Mouse (Mus musculus): Measurements from ENCODE around the gene Fam43a. TPM values are rescaled to one million over a fixed set of nuclear protein-coding genes. Genes with fewer than 3 reads are reported as not detected.
A peak's percentile ranks its signal among the peaks of the same experiment; 100 is the strongest.

Gene Fam43a
- polyA plus RNA-seq, 1 experiment from 2014 or later, result 15.9 TPM

GRCm38 (mm10) chr16:30575815-30576214, 23.7 kb upstream of the Fam43a start:
- WGBS, result 89% methylated on average over 7 of the region's 7 CpGs
- Histone ChIP-seq H3K36me3 (peaks cover 95% of the 10 kb centered on the region), H3K27me3 (no peaks in the 10 kb centered on the region)

GRCm38 (mm10) chr16:30576392-30576791, 23.1 kb upstream of the Fam43a start:
- ATAC-seq (ENCODE audit: low FRiP score), result no peak
- Histone ChIP-seq H3K4me1 (replicated peaks) (no peaks in the 10 kb centered on the region), H3K9me3 (no peaks in the 10 kb centered on the region), H3K27me3 (no peaks in the 10 kb centered on the region), H3K27ac (no peak overlapping the region), H3K4me3 (no peak overlapping the region), H3K9ac (no peak overlapping the region), H3K36me3 (peaks cover 95% of the 10 kb centered on the region), H3K4me2 (no peak overlapping the region)
- 97% methylated on average over 1 of the region's 1 CpGs for WGBS

More at GRCm38 (mm10) chr16:30575815-30576214, 23.7 kb upstream of the Fam43a start:
- ATAC-seq (ENCODE audit: low FRiP score), result no peak
- Histone ChIP-seq H3K4me2 (no peak overlapping the region), H3K9me3 (no peaks in the 10 kb centered on the region), H3K4me1 (replicated peaks) (no peaks in the 10 kb centered on the region), H3K9ac (no peak overlapping the region), H3K27ac (no peak overlapping the region), H3K4me3 (no peak overlapping the region)

GRCm38 (mm10) chr16:30580765-30581164, 18.8 kb upstream of the Fam43a start:
- no peaks in the 10 kb centered on the region for H3K27me3 ChIP-seq
- no peak overlapping the region for H3K4me2 ChIP-seq
- H3K4me3 ChIP-seq, result no peak overlapping the region
- no peak overlapping the region for H3K9ac ChIP-seq
- no peak overlapping the region for H3K27ac ChIP-seq
- 0 out of 2 replicates have a peak, but pooled peaks cover 3% of the 10 kb centered on the region for H3K4me1 ChIP-seq (replicated peaks)
- H3K36me3 ChIP-seq, result peaks cover 97% of the 10 kb centered on the region
- ATAC-seq (ENCODE audit: low FRiP score), result no peak
- no peaks in the 10 kb centered on the region for H3K9me3 ChIP-seq
- WGBS, result 94% methylated on average over 5 of the region's 5 CpGs

GRCm38 (mm10) chr16:30586935-30587493, 12.5 kb upstream of the Fam43a start:
- Histone ChIP-seq H3K36me3 (peaks cover 35% of the 10 kb centered on the region), H3K4me3 (peak overlapping the region; percentile 86), H3K27ac (peak overlapping the region; percentile 60; the same call in 1 of the 2 replicates), H3K9me3 (no peaks in the 10 kb centered on the region), H3K9ac (peak overlapping the region; percentile 78), H3K27me3 (peaks cover 5% of the 10 kb centered on the region; the same call in 1 of the 2 replicates), H3K4me1 (replicated peaks) (peaks cover 14% of the 10 kb centered on the region), H3K4me2 (peak overlapping the region; percentile 90)
- WGBS, result 3% methylated on average over 19 of the region's 19 CpGs
- peak; percentile 64; the same call in 1 of the 2 replicates for ATAC-seq (ENCODE audit: low FRiP score)

- H3K9ac ChIP-seq, result peak within 1 kb of the TSS; percentile 78
- no peaks in the 10 kb centered on the region for H3K9me3 ChIP-seq
- peak within 1 kb of the TSS; percentile 86 for H3K4me3 ChIP-seq
- peak within 1 kb of the TSS; percentile 60; the same call in 1 of the 2 replicates for H3K27ac ChIP-seq
- peaks cover 14% of the 10 kb centered on the region for H3K4me1 ChIP-seq (replicated peaks)
- ATAC-seq (ENCODE audit: low FRiP score), result peak; percentile 97
- peaks cover 28% of the 10 kb centered on the region for H3K36me3 ChIP-seq
- 4% methylated on average over 35 of the region's 35 CpGs for WGBS
- H3K4me2 ChIP-seq, result peak within 1 kb of the TSS; percentile 90
- peaks cover 5% of the 10 kb centered on the region; the same call in 1 of the 2 replicates for H3K27me3 ChIP-seq
These were observed 11.8 kb upstream of the Fam43a start, which contains the start of gene Lsg1 for GRCm38 (mm10) chr16:30587494-30588327. Lsg1 (minus strand) TSS chr16:30587592.

GRCm38 (mm10) chr16:30590264-30591209, 9.0 kb upstream of the Fam43a start:
- H3K4me1 ChIP-seq (replicated peaks), result peaks cover 13% of the 10 kb centered on the region
- 51% methylated on average over 7 of the region's 7 CpGs for WGBS
- H3K27me3 ChIP-seq, result peaks cover 15% of the 10 kb centered on the region
- no peak overlapping the region for H3K4me3 ChIP-seq
- no peaks in the 10 kb centered on the region for H3K9me3 ChIP-seq
- H3K4me2 ChIP-seq, result no peak overlapping the region
- peaks cover 2% of the 10 kb centered on the region for H3K36me3 ChIP-seq
- 0 out of 2 replicates have a peak overlapping the region, but pooled peaks have one; percentile 15 for H3K9ac ChIP-seq
- no peak for ATAC-seq (ENCODE audit: low FRiP score)
- H3K27ac ChIP-seq, result no peak overlapping the region

- no peak overlapping the region for H3K9ac ChIP-seq
- peaks cover 19% of the 10 kb centered on the region for H3K27me3 ChIP-seq
- H3K4me3 ChIP-seq, result no peak overlapping the region
- no peaks in the 10 kb centered on the region for H3K9me3 ChIP-seq
- H3K27ac ChIP-seq, result no peak overlapping the region
- H3K36me3 ChIP-seq, result no peaks in the 10 kb centered on the region
- ATAC-seq (ENCODE audit: low FRiP score), result no peak
- H3K4me2 ChIP-seq, result no peak overlapping the region
- H3K4me1 ChIP-seq (replicated peaks), result peaks cover 9% of the 10 kb centered on the region
- WGBS, result 48% methylated on average over 3 of the region's 3 CpGs
These were observed 7.5 kb upstream of the Fam43a start for GRCm38 (mm10) chr16:30591990-30592389.

- Histone ChIP-seq H3K27me3 (peaks cover 21% of the 10 kb centered on the region), H3K36me3 (no peaks in the 10 kb centered on the region), H3K4me2 (no peak overlapping the region), H3K4me3 (no peak overlapping the region), H3K9ac (no peak overlapping the region), H3K27ac (no peak overlapping the region), H3K9me3 (no peaks in the 10 kb centered on the region), H3K4me1 (replicated peaks) (peaks cover 21% of the 10 kb centered on the region)
- WGBS, result 57% methylated on average over 3 of the region's 3 CpGs
- no peak for ATAC-seq (ENCODE audit: low FRiP score)
These were observed 4.2 kb upstream of the Fam43a start for GRCm38 (mm10) chr16:30595356-30595755.

GRCm38 (mm10) chr16:30595835-30596557, 3.5 kb upstream of the Fam43a start:
- Histone ChIP-seq H3K27me3 (peaks cover 26% of the 10 kb centered on the region), H3K9me3 (no peaks in the 10 kb centered on the region), H3K9ac (no peak overlapping the region), H3K4me2 (no peak overlapping the region), H3K4me1 (replicated peaks) (peaks cover 28% of the 10 kb centered on the region), H3K36me3 (no peaks in the 10 kb centered on the region), H3K27ac (no peak overlapping the region), H3K4me3 (no peak overlapping the region)
- 59% methylated on average over 14 of the region's 14 CpGs for WGBS
- ATAC-seq (ENCODE audit: low FRiP score), result no peak

- Histone ChIP-seq H3K4me2 (peak overlapping the region; percentile 47), H3K4me1 (replicated peaks) (peaks cover 39% of the 10 kb centered on the region), H3K36me3 (no peaks in the 10 kb centered on the region), H3K9ac (peak overlapping the region; percentile 14; the same call in 1 of the 2 replicates), H3K4me3 (peak overlapping the region; percentile 16; the same call in 1 of the 2 replicates), H3K27ac (no peak overlapping the region), H3K9me3 (no peaks in the 10 kb centered on the region), H3K27me3 (peaks cover 37% of the 10 kb centered on the region)
- 12% methylated on average over 16 of the region's 16 CpGs for WGBS
- peak; percentile 23 for ATAC-seq (ENCODE audit: low FRiP score)
These were observed 2.4 kb upstream of the Fam43a start for GRCm38 (mm10) chr16:30596959-30597681.

Measured in hindbrain, embryonic 13.5 days (tissue).